Mouse (Mus musculus) hindbrain, embryonic 12.5 days (tissue): ENCODE results near the gene Agps. TPM values are rescaled to one million over a fixed set of nuclear protein-coding genes. Genes with fewer than 3 reads are reported as not detected.

ENCODE experiments used
- ATAC-seq: fragments of 200-750 bp; cut with Nextera tagmentation; 2 replicates; pipeline ENCODE4 v1.8.0; 2017; ENCODE audit warnings: moderate TSS enrichment; ENCODE audit not compliant: low FRiP score
- H3K27ac ChIP-seq: fragments of 300-500 bp; sonication (generic); 2 replicates; pipeline ENCODE4 v1.5.1; 2016; ENCODE audit warnings: mild to moderate bottlenecking
- H3K27me3 ChIP-seq: fragments of 300-500 bp; sonication (generic); 2 replicates; pipeline ENCODE4 v1.6.1; 2016; ENCODE audit warnings: mild to moderate bottlenecking
- H3K36me3 ChIP-seq: fragments of 300-500 bp; sonication (generic); 2 replicates; pipeline ENCODE4 v1.6.1; 2016; ENCODE audit warnings: mild to moderate bottlenecking
- H3K4me1 ChIP-seq: fragments of 300-500 bp; sonication (generic); 2 replicates; pipeline ENCODE4 v1.6.1; 2016
- H3K4me2 ChIP-seq: fragments of 300-500 bp; sonication (generic); replicated peaks from 2 replicates; pipeline ENCODE4 v1.6.1; 2016; ENCODE audit warnings: mild to moderate bottlenecking
- H3K4me3 ChIP-seq: fragments of 300-500 bp; sonication (generic); 2 replicates; pipeline ENCODE4 v1.5.1; 2016; ENCODE audit warnings: mild to moderate bottlenecking
- H3K9ac ChIP-seq: fragments of 300-500 bp; sonication (generic); 2 replicates; pipeline ENCODE4 v1.6.1; 2016; ENCODE audit warnings: mild to moderate bottlenecking, moderate library complexity
- H3K9me3 ChIP-seq: fragments of 300-500 bp; sonication (generic); replicated peaks from 2 replicates; pipeline ENCODE4 v1.6.1; 2016; ENCODE audit warnings: mild to moderate bottlenecking
- WGBS: fragments of 180-500 bp; shearing (Covaris S2); methylation state at CpG from one replicate; pipeline ENCODE4 v1.1.7; 2016; 5-methylcytosine and 5-hydroxymethylcytosine counted together
- polyA plus RNA-seq: library from polyadenylated mRNA; unstranded; fragments of >200 nt; fragmentation: Nextera tagmentation; extraction: Ambion mirVana; gene quantifications from 2 replicates; pipeline ENCODE4 v1.2.1, GENCODE M21; 2016

The Agps gene
- polyA plus RNA-seq, 1 experiment from 2014 or later, result 49.7 TPM

DNA sequence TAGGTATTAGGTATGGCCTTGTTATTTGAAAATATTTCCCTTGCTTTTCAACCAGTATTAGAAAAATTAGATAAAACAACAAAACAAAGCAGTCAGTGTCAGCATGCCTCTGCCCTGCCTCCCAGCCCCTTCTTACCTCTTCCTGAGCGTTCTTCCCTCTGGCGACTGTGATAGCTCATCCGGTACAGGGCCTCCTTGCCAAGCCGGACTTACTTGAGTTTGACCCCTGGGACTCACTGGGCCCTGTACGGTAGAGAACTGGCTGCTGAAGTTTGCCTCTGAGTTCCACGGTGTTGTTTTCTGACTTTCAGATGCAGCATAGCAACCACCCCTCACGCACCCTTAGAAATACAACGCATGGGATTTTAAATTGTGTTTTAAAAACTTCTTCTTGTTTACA is 16.5 kb upstream of the Agps start:
- WGBS, result 77% methylated on average over 8 of the region's 8 CpGs

DNA sequence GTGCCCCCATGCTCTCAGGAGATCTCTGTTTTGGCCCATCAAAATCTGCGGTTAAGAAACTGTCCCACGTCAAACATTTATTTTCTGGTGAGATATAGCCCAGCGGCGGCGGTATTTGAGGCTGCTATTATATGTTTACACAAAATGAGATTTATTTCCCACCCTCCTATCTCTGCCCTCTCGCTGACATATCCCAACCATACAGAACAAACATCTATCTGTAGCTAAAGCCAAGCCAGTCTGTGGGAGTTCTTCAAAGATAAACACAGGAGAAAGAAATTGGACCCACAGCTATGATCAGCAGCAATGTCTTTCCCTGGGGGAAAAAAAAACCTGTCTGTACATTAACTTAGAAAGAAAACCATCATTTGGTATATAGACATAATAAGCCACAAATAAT is 15.3 kb upstream of the Agps start:
- Histone ChIP-seq H3K27ac (no peak overlapping the region), H3K9ac (no peak overlapping the region), H3K36me3 (no peaks in the 10 kb centered on the region), H3K4me2 (no peak overlapping the region), H3K4me3 (no peak overlapping the region), H3K9me3 (no peaks in the 10 kb centered on the region), H3K4me1 (no peaks in the 10 kb centered on the region), H3K27me3 (no peaks in the 10 kb centered on the region)
- WGBS, result 74% methylated on average over 6 of the region's 6 CpGs
- ATAC-seq, result no peak

More for the DNA sequence above, 16.5 kb upstream of the Agps start:
- no peak overlapping the region for H3K9ac ChIP-seq
- no peak for ATAC-seq
- no peak overlapping the region for H3K27ac ChIP-seq
- H3K9me3 ChIP-seq, result no peaks in the 10 kb centered on the region
- H3K27me3 ChIP-seq, result no peaks in the 10 kb centered on the region
- no peaks in the 10 kb centered on the region for H3K4me1 ChIP-seq
- no peaks in the 10 kb centered on the region for H3K36me3 ChIP-seq
- no peak overlapping the region for H3K4me3 ChIP-seq
- H3K4me2 ChIP-seq, result no peak overlapping the region

DNA sequence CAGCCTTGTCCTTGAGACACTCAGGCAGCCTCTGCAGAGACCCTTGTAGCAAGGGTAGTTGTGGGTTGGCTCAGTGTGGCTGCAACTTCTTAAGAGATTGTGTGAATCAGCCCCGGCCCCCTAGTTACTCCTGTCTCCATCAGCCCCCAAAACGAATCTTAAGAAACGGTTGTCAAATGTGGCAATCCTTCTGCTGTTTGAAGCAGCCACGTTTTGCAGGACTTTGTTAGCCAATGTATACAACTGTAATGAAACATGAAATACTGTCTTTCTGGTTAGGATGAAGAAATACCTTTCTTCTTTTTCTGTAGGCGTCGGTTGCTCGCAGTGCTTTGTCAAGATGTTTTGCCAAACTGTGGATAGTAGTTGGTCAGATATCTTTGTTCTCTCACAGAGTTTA is 13.3 kb upstream of the Agps start:
- no peak overlapping the region for H3K4me3 ChIP-seq
- no peak for ATAC-seq
- no peaks in the 10 kb centered on the region for H3K27me3 ChIP-seq
- H3K4me2 ChIP-seq, result no peak overlapping the region
- no peaks in the 10 kb centered on the region for H3K4me1 ChIP-seq
- H3K9me3 ChIP-seq, result no peaks in the 10 kb centered on the region
- H3K27ac ChIP-seq, result no peak overlapping the region
- no peaks in the 10 kb centered on the region for H3K36me3 ChIP-seq
- WGBS, result 88% methylated on average over 7 of the region's 7 CpGs
- H3K9ac ChIP-seq, result no peak overlapping the region

DNA sequence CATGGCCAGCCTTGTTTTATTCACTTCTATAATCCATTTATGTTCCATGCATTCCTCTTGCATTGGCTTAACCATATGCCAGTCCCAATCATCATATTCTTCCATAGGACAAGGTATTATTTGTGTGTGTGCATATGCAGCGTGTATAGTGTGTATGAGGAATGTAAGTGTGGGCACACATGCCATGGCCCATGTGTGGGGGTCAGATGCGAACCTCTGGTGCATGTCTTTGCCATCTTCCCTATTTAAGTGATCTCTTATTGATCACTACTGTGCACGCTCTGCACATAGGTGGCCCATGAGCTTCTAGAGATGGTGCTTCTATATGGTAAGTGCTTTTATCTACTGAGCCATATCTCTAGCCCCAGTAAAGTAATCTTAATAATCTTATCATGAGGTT is 12.2 kb upstream of the Agps start:
- no peaks in the 10 kb centered on the region for H3K9me3 ChIP-seq
- 89% methylated on average over 3 of the region's 3 CpGs for WGBS
- H3K4me1 ChIP-seq, result peaks cover 1% of the 10 kb centered on the region; the same call in 1 of the 2 replicates
- no peaks in the 10 kb centered on the region for H3K36me3 ChIP-seq
- H3K27me3 ChIP-seq, result no peaks in the 10 kb centered on the region
- no peak overlapping the region for H3K27ac ChIP-seq
- H3K9ac ChIP-seq, result no peak overlapping the region
- H3K4me3 ChIP-seq, result no peak overlapping the region
- ATAC-seq, result no peak
- H3K4me2 ChIP-seq, result no peak overlapping the region

DNA sequence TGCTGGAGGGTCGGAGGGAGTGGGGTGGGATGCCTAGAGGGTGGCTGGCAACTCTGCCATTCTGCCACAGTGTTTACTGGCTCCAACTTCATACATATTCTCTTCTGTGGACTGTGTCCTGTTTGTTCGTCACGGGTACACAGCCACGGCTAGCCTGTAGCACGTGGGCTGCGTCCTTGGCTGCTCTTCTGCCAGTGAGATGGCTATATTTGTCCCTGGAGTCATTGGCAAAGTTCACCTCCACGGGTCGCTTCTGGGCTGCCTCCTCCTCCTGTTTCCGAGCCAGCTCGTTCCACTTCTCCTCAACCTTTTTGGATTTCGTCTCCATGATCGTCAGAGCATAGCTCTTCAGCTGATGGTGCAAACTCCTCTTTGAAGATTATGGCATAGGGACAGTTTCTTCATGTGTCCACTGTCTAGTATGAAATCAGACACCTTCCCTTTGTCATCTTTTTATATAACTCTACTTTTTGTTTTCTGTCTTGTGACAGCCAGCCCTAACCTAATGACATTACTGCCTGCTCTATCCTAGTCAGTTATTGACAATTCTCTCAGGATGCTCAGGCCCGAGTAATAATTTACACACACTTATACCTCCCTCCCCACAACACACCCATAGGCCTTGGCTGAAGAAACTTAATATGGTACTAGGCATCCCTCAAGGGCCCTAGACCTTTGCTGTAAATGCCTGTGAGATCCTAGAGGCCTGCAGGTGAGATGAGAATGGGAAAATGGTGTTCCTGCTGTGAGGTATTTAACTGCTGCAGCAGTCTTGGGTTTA is 9.8 kb upstream of the Agps start:
- H3K9ac ChIP-seq, result no peak overlapping the region
- no peak overlapping the region for H3K4me2 ChIP-seq
- H3K27ac ChIP-seq, result no peak overlapping the region
- no peaks in the 10 kb centered on the region for H3K27me3 ChIP-seq
- ATAC-seq, result no peak
- WGBS, result 87% methylated on average over 13 of the region's 13 CpGs
- no peaks in the 10 kb centered on the region for H3K9me3 ChIP-seq
- peaks cover 3% of the 10 kb centered on the region; the same call in 1 of the 2 replicates for H3K4me1 ChIP-seq
- no peak overlapping the region for H3K4me3 ChIP-seq
- no peaks in the 10 kb centered on the region for H3K36me3 ChIP-seq

DNA sequence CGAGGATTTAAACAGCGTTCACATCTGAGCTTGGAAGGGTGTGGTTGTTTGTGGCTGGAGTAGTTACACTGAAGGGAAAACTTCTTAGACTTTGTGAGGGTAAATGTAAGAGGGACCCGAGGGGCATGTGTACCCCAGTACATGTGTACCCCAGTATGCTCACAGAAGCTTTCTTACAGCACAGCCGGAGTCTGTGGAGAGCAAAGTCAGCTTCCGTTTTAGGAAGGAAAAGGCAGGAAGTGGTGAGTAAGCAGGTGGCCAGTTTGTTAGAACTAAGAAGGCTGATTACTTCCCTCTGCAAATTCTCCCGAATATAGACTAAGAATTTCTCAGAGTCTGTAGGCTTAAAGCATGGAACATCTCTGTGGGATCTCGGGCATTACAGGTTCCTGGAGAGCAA is 8.2 kb upstream of the Agps start:
- no peaks in the 10 kb centered on the region for H3K27me3 ChIP-seq
- H3K4me1 ChIP-seq, result peaks cover 3% of the 10 kb centered on the region; the same call in 1 of the 2 replicates
- H3K4me2 ChIP-seq, result no peak overlapping the region
- no peak overlapping the region for H3K4me3 ChIP-seq
- WGBS, result 56% methylated on average over 7 of the region's 7 CpGs
- no peak overlapping the region for H3K27ac ChIP-seq
- ATAC-seq, result no peak
- H3K9me3 ChIP-seq, result no peaks in the 10 kb centered on the region
- H3K36me3 ChIP-seq, result no peaks in the 10 kb centered on the region
- no peak overlapping the region for H3K9ac ChIP-seq

DNA sequence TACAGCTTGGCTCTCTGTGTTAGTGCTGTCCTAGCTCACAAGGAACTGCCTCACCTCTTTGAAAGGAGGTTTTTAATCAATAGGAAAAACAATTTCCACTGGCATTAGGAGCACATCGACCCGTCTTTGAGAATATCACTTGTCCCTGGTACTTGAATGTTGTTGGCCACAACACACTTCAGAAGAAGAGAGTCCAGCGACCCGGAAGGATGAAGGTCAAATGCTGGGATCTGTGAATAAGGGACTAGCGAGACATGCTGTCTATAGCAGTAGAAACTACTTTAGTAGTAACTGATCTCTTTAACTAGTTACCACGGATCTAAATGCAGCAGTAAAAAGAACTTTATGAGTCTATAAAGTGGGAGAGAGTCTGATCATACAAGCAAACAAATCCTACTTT is 7.8 kb upstream of the Agps start:
- Histone ChIP-seq H3K4me1 (peaks cover 3% of the 10 kb centered on the region; the same call in 1 of the 2 replicates), H3K27ac (no peak overlapping the region), H3K36me3 (no peaks in the 10 kb centered on the region), H3K4me3 (no peak overlapping the region), H3K27me3 (no peaks in the 10 kb centered on the region), H3K9me3 (no peaks in the 10 kb centered on the region), H3K9ac (no peak overlapping the region), H3K4me2 (no peak overlapping the region)
- ATAC-seq, result no peak
- WGBS, result 32% methylated on average over 6 of the region's 6 CpGs

DNA sequence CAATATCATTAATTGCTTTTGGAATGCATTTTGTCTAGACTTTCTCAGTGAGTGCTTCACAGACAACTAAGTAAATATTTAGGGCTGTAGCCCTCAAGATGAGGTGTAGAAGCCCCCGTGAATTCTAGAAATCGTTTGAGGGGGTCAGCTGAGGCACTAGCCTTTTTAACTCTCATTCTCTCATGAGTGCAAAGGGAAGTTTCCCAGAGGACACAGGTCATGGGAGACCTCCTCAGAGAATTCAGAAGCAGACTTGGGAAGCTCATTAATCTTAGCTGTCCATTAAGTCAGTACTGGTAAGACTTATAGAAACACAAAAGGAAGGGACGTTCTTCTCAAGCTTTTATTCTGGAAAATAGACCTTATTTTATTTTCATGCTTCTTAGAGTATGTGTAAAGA is 7.1 kb upstream of the Agps start:
- no peaks in the 10 kb centered on the region for H3K36me3 ChIP-seq
- H3K27me3 ChIP-seq, result no peaks in the 10 kb centered on the region
- H3K27ac ChIP-seq, result no peak overlapping the region
- no peak overlapping the region for H3K9ac ChIP-seq
- H3K4me2 ChIP-seq, result no peak overlapping the region
- peaks cover 3% of the 10 kb centered on the region; the same call in 1 of the 2 replicates for H3K4me1 ChIP-seq
- 19% methylated on average over 3 of the region's 3 CpGs for WGBS
- H3K4me3 ChIP-seq, result no peak overlapping the region
- ATAC-seq, result no peak
- no peaks in the 10 kb centered on the region for H3K9me3 ChIP-seq

DNA sequence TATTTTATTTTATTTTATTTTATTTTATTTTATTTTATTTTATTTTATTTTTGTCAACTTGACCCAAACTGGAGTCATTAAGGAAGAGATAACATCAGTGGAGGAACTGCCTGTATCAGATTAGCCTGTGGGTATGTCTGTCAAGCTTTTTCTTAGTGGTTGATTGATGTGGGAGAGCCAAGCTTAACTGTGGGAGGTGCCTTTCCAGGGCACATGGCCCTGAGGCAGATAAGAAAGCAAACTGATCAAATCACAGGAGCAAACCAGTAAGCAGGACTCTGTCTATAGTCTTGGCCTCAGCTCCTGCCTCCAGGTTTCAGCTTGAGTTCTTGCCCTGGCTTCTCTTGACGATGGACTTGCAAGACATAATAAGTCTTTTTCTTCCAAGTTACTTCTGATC is 6.4 kb upstream of the Agps start:
- no peak overlapping the region for H3K27ac ChIP-seq
- H3K27me3 ChIP-seq, result no peaks in the 10 kb centered on the region
- no peak overlapping the region for H3K9ac ChIP-seq
- no peak for ATAC-seq
- 53% methylated on average over 1 of the region's 1 CpGs for WGBS
- H3K4me1 ChIP-seq, result peaks cover 3% of the 10 kb centered on the region; the same call in 1 of the 2 replicates
- H3K4me3 ChIP-seq, result no peak overlapping the region
- no peak overlapping the region for H3K4me2 ChIP-seq
- H3K36me3 ChIP-seq, result no peaks in the 10 kb centered on the region
- no peaks in the 10 kb centered on the region for H3K9me3 ChIP-seq

DNA sequence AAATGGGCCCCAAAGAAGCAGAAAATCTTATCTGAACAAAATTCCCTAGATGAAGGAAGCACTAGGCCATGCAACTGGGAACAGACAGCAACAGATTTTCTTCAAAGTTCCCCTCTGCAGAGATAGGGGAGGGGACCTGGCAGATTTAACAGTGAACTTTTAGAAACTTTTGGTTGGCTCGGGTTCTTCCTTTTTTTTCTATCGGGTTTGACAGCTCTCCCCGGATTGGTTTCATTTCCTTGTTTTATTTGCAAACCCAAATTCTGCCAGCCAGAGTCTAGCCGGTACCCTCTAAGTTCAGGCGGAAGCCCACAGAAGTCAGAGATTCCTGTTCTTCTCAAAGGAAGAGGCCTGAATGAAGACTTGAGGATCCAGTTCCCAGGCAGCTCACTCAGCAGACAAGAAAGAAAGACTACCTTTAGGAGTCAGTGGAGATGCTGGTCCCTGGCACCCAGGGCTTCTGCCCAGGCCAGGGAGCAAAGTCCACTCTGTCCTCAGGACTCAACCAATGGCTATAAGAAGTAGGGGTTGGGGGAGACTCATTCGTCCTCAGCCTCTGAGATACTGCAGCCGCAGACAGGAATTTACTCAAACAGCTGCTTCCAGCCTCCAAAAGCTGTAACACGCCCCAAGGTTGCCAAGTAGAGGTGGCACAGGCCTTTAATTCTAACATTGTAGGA is 2.9 kb upstream of the Agps start:
- H3K4me1 ChIP-seq, result peaks cover 18% of the 10 kb centered on the region
- ATAC-seq, result no peak

DNA sequence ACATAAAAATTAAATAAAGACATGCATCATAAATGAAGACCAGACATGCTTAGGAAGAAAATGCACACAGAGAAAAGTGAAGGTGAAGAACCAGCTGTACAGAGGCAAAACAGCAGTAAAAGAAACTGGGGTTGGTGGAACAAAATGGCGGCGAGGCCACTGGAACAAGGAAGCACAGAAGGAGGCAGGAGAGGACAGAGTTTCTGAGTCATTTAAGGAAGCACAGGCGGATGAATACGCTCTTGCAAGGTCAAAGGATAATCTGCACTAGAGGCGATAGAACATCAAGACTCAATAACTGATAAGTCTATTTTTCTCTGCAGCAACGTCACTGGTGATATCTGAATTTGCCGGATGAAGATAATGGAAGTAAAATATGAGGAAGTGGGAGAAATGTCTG is 1.7 kb upstream of the Agps start:
- Histone ChIP-seq H3K27me3 (no peaks in the 10 kb centered on the region), H3K4me3 (no peak overlapping the region), H3K36me3 (no peaks in the 10 kb centered on the region), H3K4me1 (peaks cover 18% of the 10 kb centered on the region), H3K27ac (no peak overlapping the region), H3K9ac (no peak overlapping the region), H3K4me2 (no peak overlapping the region), H3K9me3 (no peaks in the 10 kb centered on the region)
- WGBS, result 92% methylated on average over 7 of the region's 7 CpGs
- no peak for ATAC-seq

More for the DNA sequence above, 2.9 kb upstream of the Agps start:
- Histone ChIP-seq H3K4me3 (no peak overlapping the region), H3K9me3 (no peaks in the 10 kb centered on the region), H3K9ac (no peak overlapping the region), H3K27me3 (no peaks in the 10 kb centered on the region), H3K36me3 (no peaks in the 10 kb centered on the region), H3K4me2 (no peak overlapping the region), H3K27ac (no peak overlapping the region)
- 82% methylated on average over 8 of the region's 8 CpGs for WGBS

DNA sequence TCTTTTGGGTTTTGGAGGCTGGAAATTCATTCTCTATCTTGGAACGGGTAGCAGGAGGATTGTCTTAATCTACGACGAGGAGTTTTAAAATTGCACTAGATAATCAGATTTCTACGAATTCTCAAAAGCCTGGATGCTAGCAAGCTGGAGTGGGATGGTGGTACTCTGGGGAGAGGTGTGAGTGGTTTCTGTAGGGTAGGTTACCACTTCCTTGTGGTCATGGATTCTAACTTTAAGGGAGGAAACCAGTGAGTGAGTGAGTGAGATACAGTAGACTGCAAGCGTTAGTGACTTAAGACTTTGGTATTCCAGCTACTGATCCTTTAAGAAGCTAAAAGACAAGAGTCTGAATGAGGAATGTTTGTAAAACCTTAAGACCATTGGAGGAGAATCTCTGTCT is 804 bp downstream of the Agps start:
- peak overlapping the region; percentile 92 for H3K9ac ChIP-seq
- H3K36me3 ChIP-seq, result no peaks in the 10 kb centered on the region
- H3K9me3 ChIP-seq, result no peaks in the 10 kb centered on the region
- 3% methylated on average over 5 of the region's 5 CpGs for WGBS
- peak overlapping the region; percentile 88 for H3K4me3 ChIP-seq
- no peak for ATAC-seq
- H3K4me2 ChIP-seq, result peak overlapping the region; percentile 78
- peaks cover 24% of the 10 kb centered on the region for H3K4me1 ChIP-seq
- H3K27ac ChIP-seq, result peak overlapping the region; percentile 90
- H3K27me3 ChIP-seq, result no peaks in the 10 kb centered on the region

DNA sequence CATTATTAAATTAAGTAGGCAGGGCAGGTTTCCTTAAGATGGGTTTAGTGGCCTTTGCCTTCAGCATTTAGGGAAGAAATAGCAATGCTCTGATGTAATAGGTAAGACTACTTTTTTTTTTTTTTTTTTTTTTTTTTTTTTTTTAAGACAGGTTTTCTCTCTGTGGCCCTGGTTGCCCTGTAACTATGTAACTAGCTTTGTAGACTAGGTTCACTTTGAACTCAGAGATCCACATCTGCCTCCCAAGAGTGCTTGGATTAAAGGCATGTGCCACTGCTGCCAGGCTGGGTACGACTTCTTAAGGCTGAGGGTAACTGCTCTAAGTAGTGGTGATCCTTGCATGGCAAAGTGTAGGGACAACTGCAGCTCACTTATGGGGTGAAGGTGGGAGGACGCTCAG is 2.5 kb downstream of the Agps start:
- Histone ChIP-seq H3K27me3 (no peaks in the 10 kb centered on the region), H3K4me2 (no peak overlapping the region), H3K9me3 (no peaks in the 10 kb centered on the region), H3K4me1 (peaks cover 24% of the 10 kb centered on the region), H3K4me3 (no peak overlapping the region), H3K9ac (no peak overlapping the region), H3K27ac (no peak overlapping the region), H3K36me3 (no peaks in the 10 kb centered on the region)
- no peak for ATAC-seq
- 93% methylated on average over 2 of the region's 2 CpGs for WGBS
